Mouse (Mus musculus) intestine, postnatal 0 days (tissue): ENCODE results near the gene Clasp1. TPM values are rescaled to one million over a fixed set of nuclear protein-coding genes. Genes with fewer than 3 reads are reported as not detected.

ENCODE experiments used
- ATAC-seq: fragments of 200-750 bp; cut with Nextera tagmentation; 2 replicates; pipeline ENCODE4 v1.8.0; 2017; ENCODE audit warnings: mild to moderate bottlenecking, moderate TSS enrichment, moderate library complexity
- H3K27ac ChIP-seq: fragments of 300-500 bp; sonication (generic); 2 replicates; pipeline ENCODE4 v1.5.1; 2014; ENCODE audit warnings: mild to moderate bottlenecking, low read depth, low read length, moderate library complexity
- H3K27me3 ChIP-seq: fragments of 300-500 bp; sonication (generic); replicated peaks from 2 replicates; pipeline ENCODE4 v1.6.1; 2014; ENCODE audit warnings: low read length, mixed read lengths; ENCODE audit not compliant: control insufficient read depth, insufficient read depth
- H3K36me3 ChIP-seq: fragments of 300-500 bp; sonication (generic); 2 replicates; pipeline ENCODE4 v1.6.1; 2014; ENCODE audit warnings: mild to moderate bottlenecking, moderate library complexity; ENCODE audit not compliant: control insufficient read depth, insufficient read depth
- H3K4me1 ChIP-seq: fragments of 300-500 bp; sonication (generic); replicated peaks from 2 replicates; pipeline ENCODE4 v1.6.1; 2014; ENCODE audit warnings: antibody characterized with exemption, low read length, mixed read lengths; ENCODE audit not compliant: control insufficient read depth, insufficient read depth
- H3K4me2 ChIP-seq: fragments of 300-500 bp; sonication (generic); replicated peaks from 2 replicates; pipeline ENCODE4 v1.6.1; 2014; ENCODE audit warnings: low read depth, mild to moderate bottlenecking, moderate library complexity
- H3K4me3 ChIP-seq: fragments of 300-500 bp; sonication (generic); 2 replicates; pipeline ENCODE4 v1.5.1; 2014; ENCODE audit warnings: low read depth, low read length
- H3K9ac ChIP-seq: fragments of 300-500 bp; sonication (generic); 2 replicates; pipeline ENCODE4 v1.6.1; 2014; ENCODE audit warnings: mild to moderate bottlenecking, low read depth, low read length
- H3K9me3 ChIP-seq: fragments of 300-500 bp; sonication (generic); 2 replicates; pipeline ENCODE4 v1.6.1; 2016; ENCODE audit warnings: mixed run types; ENCODE audit not compliant: control insufficient read depth
- CTCF ChIP-seq: sonication (generic); IDR thresholded peaks from 2 replicates; pipeline ENCODE4 v1.5.1; 2016; ENCODE audit warnings: low read depth, mild to moderate bottlenecking, control low read depth, antibody characterized with exemption, moderate library complexity
- WGBS: fragments of 180-500 bp; shearing (Covaris S2); extraction: QIAGEN DNeasy Blood & Tissue Kit; methylation state at CpG from one replicate; pipeline ENCODE4 v1.1.7; 2014; 5-methylcytosine and 5-hydroxymethylcytosine counted together
- polyA plus RNA-seq: library from polyadenylated mRNA; unstranded; fragments of >200 nt; fragmentation: Nextera tagmentation; extraction: Ambion mirVana; gene quantifications from 2 replicates; pipeline ENCODE4 v1.2.1, GENCODE M21; 2015

Clasp1 gene
- polyA plus RNA-seq, 1 experiment from 2014 or later: 8.7 TPM

DNA sequence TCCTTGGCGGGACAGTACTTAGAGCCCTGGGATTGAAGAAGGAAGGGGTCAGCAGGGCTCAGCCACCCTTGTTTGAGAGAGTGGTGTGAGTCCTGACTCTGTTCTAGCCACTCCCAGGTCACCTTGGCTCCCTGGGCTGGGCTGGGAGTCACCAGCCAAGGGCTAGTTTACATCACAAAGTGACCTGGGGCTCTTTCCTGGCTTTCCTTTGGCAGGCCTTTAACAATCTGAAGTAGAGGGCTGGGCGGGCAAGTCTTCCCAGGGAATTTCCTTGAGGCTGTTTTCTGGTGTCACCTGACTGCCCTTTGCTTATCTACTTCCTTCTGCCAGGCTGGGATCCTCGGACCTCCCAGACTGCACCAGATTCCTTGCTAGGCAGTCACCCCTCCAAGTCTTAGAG lies 259.2 kb downstream of the Clasp1 start:
- Histone ChIP-seq H3K4me3 (no peak overlapping the region), H3K4me1 (peaks cover 18% of the 10 kb centered on the region), H3K4me2 (no peak overlapping the region), H3K27me3 (no peaks in the 10 kb centered on the region), H3K9me3 (no peaks in the 10 kb centered on the region), H3K27ac (no peak overlapping the region), H3K9ac (no peak overlapping the region), H3K36me3 (no peaks in the 10 kb centered on the region; the same call in 1 of the 2 replicates)
- TF ChIP-seq CTCF: no peak
- 14% methylated on average over 3 of the region's 3 CpGs for WGBS
- peak; percentile 56 for ATAC-seq

DNA sequence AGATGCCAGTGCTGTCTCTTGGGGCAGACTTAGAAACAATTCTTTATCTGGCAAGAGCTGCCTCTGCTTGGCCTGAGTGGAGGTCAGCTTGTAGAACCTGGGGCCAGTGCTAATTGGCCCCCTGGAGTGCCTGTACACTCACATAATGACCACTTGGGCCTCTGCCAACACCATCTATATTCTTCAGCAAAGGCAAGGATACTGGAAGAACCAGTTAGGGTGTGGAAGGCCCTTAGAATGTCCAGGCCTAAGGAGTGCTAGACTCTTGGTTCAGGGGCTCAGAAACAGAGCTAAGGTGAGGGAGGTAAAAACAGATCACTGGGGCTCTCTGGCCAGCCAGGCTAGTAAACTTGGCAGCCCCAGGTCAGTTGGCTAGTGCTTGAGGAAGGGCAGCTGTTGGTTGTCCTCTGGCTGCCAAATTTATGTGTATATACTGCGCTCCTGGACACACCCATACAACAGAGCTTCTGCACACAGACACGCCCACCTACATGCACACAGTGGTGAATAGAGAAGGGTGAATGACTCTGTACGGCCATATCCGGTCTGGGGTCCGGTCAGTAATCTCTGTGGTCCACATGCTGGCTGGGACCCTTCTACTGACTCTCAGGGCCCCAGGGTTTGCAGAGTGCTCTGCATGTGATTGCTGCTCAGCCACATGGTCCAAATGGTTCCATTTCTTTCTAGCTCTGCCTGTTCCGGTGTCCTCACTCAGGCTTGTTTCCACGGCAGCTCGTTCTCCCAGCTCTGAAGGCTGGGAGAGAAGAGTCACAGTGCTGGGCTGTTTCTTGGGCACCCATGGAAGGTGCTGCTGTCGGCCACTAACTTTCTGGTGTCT lies 261.3 kb downstream of the Clasp1 start:
- TF ChIP-seq CTCF: no peak
- Histone ChIP-seq H3K9me3 (no peaks in the 10 kb centered on the region), H3K9ac (no peak overlapping the region), H3K4me3 (no peak overlapping the region), H3K4me2 (no peak overlapping the region; the same call in 1 of the 2 replicates), H3K4me1 (peaks cover 18% of the 10 kb centered on the region), H3K27me3 (no peaks in the 10 kb centered on the region), H3K36me3 (peaks cover 4% of the 10 kb centered on the region; the same call in 1 of the 2 replicates), H3K27ac (peak overlapping the region; percentile 5; the same call in 1 of the 2 replicates)
- 40% methylated on average over 9 of the region's 9 CpGs for WGBS
- ATAC-seq: peak; percentile 42

DNA sequence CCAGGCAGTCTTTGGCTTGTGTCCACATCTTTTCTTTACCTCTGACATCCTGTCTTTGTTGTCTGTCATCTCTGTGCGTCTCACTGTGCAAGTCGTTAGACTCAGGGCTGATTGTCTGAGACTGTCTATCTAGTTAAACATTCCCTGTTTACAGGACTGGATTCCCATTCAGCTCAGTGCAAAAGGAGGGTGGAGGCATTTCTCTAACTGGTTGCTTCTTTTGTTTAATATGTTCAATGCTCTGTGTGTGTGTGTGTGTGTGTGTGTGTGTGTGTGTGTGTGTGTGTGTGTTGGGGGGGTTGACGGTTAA lies 261.9 kb downstream of the Clasp1 start:
- WGBS: 34% methylated on average over 3 of the region's 3 CpGs
- no peak for ATAC-seq
- H3K27me3 ChIP-seq: no peaks in the 10 kb centered on the region
- TF ChIP-seq CTCF: no peak
- H3K36me3 ChIP-seq: peaks cover 4% of the 10 kb centered on the region; the same call in 1 of the 2 replicates
- H3K27ac ChIP-seq: peak overlapping the region; percentile 5; the same call in 1 of the 2 replicates
- no peak overlapping the region for H3K4me3 ChIP-seq
- H3K9me3 ChIP-seq: no peaks in the 10 kb centered on the region
- peaks cover 18% of the 10 kb centered on the region for H3K4me1 ChIP-seq
- H3K9ac ChIP-seq: no peak overlapping the region
- H3K4me2 ChIP-seq: no peak overlapping the region; the same call in 1 of the 2 replicates

DNA sequence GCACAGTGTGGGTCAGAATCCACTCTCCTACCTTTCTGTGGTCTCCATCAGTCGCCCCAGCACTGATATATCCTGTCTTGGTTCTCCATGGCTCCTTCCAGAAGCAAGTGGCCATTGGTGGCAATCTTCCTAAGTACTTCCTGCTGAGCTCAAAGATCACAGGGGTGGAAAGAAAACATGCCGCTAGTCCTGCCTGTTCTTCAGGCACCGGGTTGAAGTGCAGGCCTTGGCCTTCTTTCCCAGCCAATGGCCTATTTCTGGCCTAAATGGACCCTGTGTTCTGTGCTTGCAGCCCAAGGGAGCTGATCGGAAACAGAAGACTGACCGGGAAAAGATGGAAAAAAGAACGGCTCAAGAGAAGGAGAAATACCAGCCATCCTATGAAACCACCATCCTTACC lies 269.9 kb downstream of the Clasp1 start:
- H3K4me1 ChIP-seq: no peaks in the 10 kb centered on the region

DNA sequence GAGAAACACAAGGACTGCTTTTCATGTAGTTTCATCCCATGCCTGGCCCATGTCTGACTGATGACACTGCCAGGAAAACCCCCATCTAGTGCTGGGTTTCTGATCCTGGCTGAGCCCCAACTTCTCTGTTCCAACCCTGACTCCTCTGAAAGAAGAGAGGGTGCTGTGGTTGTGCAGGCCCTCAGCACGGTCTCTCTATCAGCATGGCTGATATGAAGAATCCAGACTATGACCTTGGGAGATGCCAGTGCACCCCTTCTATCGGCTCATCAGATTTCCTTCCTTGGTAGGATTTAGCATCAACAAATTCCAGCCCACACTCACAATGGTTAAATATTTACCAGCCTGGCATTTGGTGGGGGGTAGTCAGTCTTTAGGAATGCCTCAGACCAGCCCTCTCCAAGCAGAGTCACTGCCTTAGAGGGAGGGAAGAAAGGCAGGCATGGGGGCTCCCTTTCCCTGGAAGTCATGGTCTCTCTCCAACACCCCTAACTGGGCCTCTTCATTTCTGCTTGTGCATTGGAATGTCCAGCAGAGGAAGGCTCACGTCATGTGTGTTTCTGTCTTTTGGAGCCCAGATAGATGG lies 272.1 kb downstream of the Clasp1 start:
- H3K4me1 ChIP-seq: no peaks in the 10 kb centered on the region
- WGBS: 33% methylated on average over 3 of the region's 3 CpGs
- H3K27ac ChIP-seq: no peak overlapping the region
- no peak overlapping the region for H3K9ac ChIP-seq
- H3K9me3 ChIP-seq: no peaks in the 10 kb centered on the region
- peaks cover 9% of the 10 kb centered on the region; the same call in 1 of the 2 replicates for H3K36me3 ChIP-seq
- no peak for TF ChIP-seq CTCF
- peak; percentile 18; the same call in 1 of the 2 replicates for ATAC-seq
- no peak overlapping the region for H3K4me2 ChIP-seq
- H3K27me3 ChIP-seq: no peaks in the 10 kb centered on the region
- no peak overlapping the region for H3K4me3 ChIP-seq

More for the DNA sequence above, 269.9 kb downstream of the Clasp1 start:
- Histone ChIP-seq H3K4me3 (no peak overlapping the region), H3K9me3 (no peaks in the 10 kb centered on the region), H3K4me2 (no peak overlapping the region), H3K36me3 (peaks cover 6% of the 10 kb centered on the region; the same call in 1 of the 2 replicates), H3K27me3 (no peaks in the 10 kb centered on the region), H3K9ac (no peak overlapping the region), H3K27ac (no peak overlapping the region)
- ATAC-seq: no peak
- WGBS: 74% methylated on average over 6 of the region's 6 CpGs
- no peak for TF ChIP-seq CTCF

Other genes starting within 250 kb of the Clasp1 start
- 0.03 and 0.05 TPM in 2 replicates for gene Gm29106, start 212.5 kb upstream of the Clasp1 start, polyA plus RNA-seq
- 138 TPM in 2 replicates for gene Tsn, start 77.3 kb upstream of the Clasp1 start, polyA plus RNA-seq
- gene Nifk, start 67.2 kb upstream of the Clasp1 start, polyA plus RNA-seq: 38.0 and 41.4 TPM in 2 replicates
- gene Tfcp2l1, start 238.9 kb downstream of the Clasp1 start, polyA plus RNA-seq: 3.0 and 3.4 TPM in 2 replicates